Mouse (Mus musculus) heart, postnatal 0 days (tissue): Measurements from ENCODE around the gene Kcnk1.

ENCODE experiments used
- CTCF ChIP-seq: IDR thresholded peaks from 2 replicates; pipeline ENCODE4 v1.5.1; 2016; ENCODE audit warnings: antibody characterized with exemption, control low read depth, low read depth
- EP300 ChIP-seq: IDR thresholded peaks from 2 replicates; pipeline ENCODE4 v1.6.1; 2016; ENCODE audit warnings: antibody characterized with exemption, low read depth

DNA sequence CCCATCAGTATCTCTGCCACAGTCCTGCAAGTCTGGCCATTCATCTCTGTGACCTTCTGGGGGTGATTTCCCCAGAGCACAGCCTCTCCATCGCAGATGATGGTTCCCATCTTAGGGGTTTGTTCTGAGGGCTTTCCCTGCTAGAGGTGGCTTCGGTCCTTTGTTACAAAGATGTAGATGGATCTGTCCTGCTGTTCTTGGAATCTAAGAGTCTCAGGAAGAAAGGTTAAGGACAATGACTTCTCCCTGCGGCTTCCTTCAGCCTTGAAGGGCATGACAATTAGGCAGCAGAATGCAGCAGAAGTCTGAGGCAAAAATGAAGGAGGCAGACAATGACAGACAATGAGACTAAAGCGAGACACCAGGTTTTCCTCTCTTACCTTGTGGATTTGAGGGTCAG, 63.9 kb downstream of the Kcnk1 start:
- TF ChIP-seq EP300 (no peak), CTCF (no peak)
